Mouse (Mus musculus): ENCODE data around the gene Hhat.

DNA sequence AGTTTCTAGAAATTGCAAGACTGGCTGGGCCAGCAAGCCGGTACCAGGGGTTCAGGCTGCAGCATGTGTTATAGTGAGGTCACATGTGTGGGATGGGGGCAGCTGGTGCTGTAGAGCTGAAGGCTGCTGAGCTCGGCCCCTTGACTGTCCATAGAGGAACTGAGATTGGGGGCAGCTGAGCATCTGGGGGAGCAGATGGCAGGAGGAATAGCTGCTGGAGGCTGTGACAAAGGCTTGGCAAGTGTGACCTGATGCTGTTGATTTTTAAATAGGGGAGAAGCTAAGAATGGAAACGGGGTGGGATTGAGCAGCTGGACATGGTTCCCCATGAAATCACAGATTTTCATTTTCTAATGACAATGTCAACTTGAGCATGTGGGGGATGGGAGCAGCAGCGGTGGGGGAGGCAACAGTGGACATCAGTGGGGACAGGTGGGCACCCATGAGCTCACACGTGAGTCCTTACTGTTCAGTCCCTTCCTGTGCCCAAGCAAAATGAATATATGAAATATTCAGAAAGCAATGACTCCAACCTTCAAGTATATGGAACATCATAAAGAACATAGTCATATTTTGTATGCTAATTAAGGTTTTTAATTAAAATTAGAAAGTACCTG is 212.9 kb downstream of the Hhat start:
- TF ChIP-seq CTCF (IDR thresholded peaks at IDR 0.05; ENCODE audit: low read depth, low read length) (no peak), POLR2A (IDR thresholded peaks at IDR 0.05; ENCODE audit: borderline replicate concordance, low read depth, low read length) (no peak)

Data from bone marrow macrophage, adult 2 months (primary cell).